Mouse (Mus musculus): ENCODE data around the gene 4930503B20Rik.

The 4930503B20Rik gene

GRCm38 (mm10) chr3:146651217-146651616 is at the start of gene 4930503B20Rik:
TSS of gene 4930503B20Rik (minus strand) at chr3:146651317.
- in situ Hi-C loops (cut with MboI; ENCODE audit: low sequenced_read_pairs) = no loop called here

GRCm38 (mm10) chr3:146700051-146700450 is 48.9 kb upstream of the 4930503B20Rik start:
- in situ Hi-C loops (cut with MboI; ENCODE audit: low sequenced_read_pairs) = no loop called here

GRCm38 (mm10) chr3:146698982-146699381 is 47.9 kb upstream of the 4930503B20Rik start:
- in situ Hi-C loops (cut with MboI; ENCODE audit: low sequenced_read_pairs) = no loop called here

- in situ Hi-C loops (cut with MboI; ENCODE audit: low sequenced_read_pairs) = no loop called here
Observed at GRCm38 (mm10) chr3:146692547-146692946, 41.4 kb upstream of the 4930503B20Rik start.

- in situ Hi-C loops (cut with MboI; ENCODE audit: low sequenced_read_pairs) = no loop called here
Observed at GRCm38 (mm10) chr3:146687121-146687725, 36.1 kb upstream of the 4930503B20Rik start.

- in situ Hi-C loops (cut with MboI; ENCODE audit: low sequenced_read_pairs) = no loop called here
Observed at GRCm38 (mm10) chr3:146686428-146686827, 35.3 kb upstream of the 4930503B20Rik start.

GRCm38 (mm10) chr3:146684811-146685675 is 33.9 kb upstream of the 4930503B20Rik start, which contains the start of gene Samd13:
TSS of gene Samd13 (minus strand) at chr3:146685592.
- in situ Hi-C loops (cut with MboI; ENCODE audit: low sequenced_read_pairs) = no loop called here

GRCm38 (mm10) chr3:146683095-146683494 is 32.0 kb upstream of the 4930503B20Rik start:
- in situ Hi-C loops (cut with MboI; ENCODE audit: low sequenced_read_pairs) = no loop called here

- in situ Hi-C loops (cut with MboI; ENCODE audit: low sequenced_read_pairs) = no loop called here
Observed at GRCm38 (mm10) chr3:146682140-146682651, 31.1 kb upstream of the 4930503B20Rik start.

GRCm38 (mm10) chr3:146681696-146682095 is 30.6 kb upstream of the 4930503B20Rik start:
- in situ Hi-C loops (cut with MboI; ENCODE audit: low sequenced_read_pairs) = no loop called here

GRCm38 (mm10) chr3:146680625-146681024 is 29.5 kb upstream of the 4930503B20Rik start:
- in situ Hi-C loops (cut with MboI; ENCODE audit: low sequenced_read_pairs) = no loop called here

- in situ Hi-C loops (cut with MboI; ENCODE audit: low sequenced_read_pairs) = no loop called here
Observed at GRCm38 (mm10) chr3:146679646-146680045, 28.5 kb upstream of the 4930503B20Rik start.

GRCm38 (mm10) chr3:146676193-146676592 is 25.1 kb upstream of the 4930503B20Rik start:
- in situ Hi-C loops (cut with MboI; ENCODE audit: low sequenced_read_pairs) = no loop called here

- in situ Hi-C loops (cut with MboI; ENCODE audit: low sequenced_read_pairs) = no loop called here
Observed at GRCm38 (mm10) chr3:146675101-146675500, 24.0 kb upstream of the 4930503B20Rik start.

- in situ Hi-C loops (cut with MboI; ENCODE audit: low sequenced_read_pairs) = no loop called here
Observed at GRCm38 (mm10) chr3:146671121-146671520, 20.0 kb upstream of the 4930503B20Rik start.

GRCm38 (mm10) chr3:146661907-146662306 is 10.8 kb upstream of the 4930503B20Rik start:
- in situ Hi-C loops (cut with MboI; ENCODE audit: low sequenced_read_pairs) = no loop called here

- in situ Hi-C loops (cut with MboI; ENCODE audit: low sequenced_read_pairs) = no loop called here
Observed at GRCm38 (mm10) chr3:146661001-146661400, 9.9 kb upstream of the 4930503B20Rik start.

- in situ Hi-C loops (cut with MboI; ENCODE audit: low sequenced_read_pairs) = no loop called here
Observed at GRCm38 (mm10) chr3:146659321-146659720, 8.2 kb upstream of the 4930503B20Rik start.

- in situ Hi-C loops (cut with MboI; ENCODE audit: low sequenced_read_pairs) = no loop called here
Observed at GRCm38 (mm10) chr3:146658061-146658639, 7.0 kb upstream of the 4930503B20Rik start.

- in situ Hi-C loops (cut with MboI; ENCODE audit: low sequenced_read_pairs) = no loop called here
Observed at GRCm38 (mm10) chr3:146657433-146657832, 6.3 kb upstream of the 4930503B20Rik start.

GRCm38 (mm10) chr3:146655111-146655577 is 4.0 kb upstream of the 4930503B20Rik start:
- in situ Hi-C loops (cut with MboI; ENCODE audit: low sequenced_read_pairs) = no loop called here

Measured in CH12F3 (cell line).